Mouse (Mus musculus) olfactory bulb, adult 2 months (tissue): ENCODE measurements at regions not wholly inside any gene's neighbourhood (a gene's known extent, or its start where the extent isn't known, plus 50 kb on each side); places are given as distances from the start of the nearest gene placed in this dataset.

Experiments used
- H3K27ac ChIP-seq: fragments of 200-500 bp; 2 replicates; pipeline ENCODE4 v1.5.1; 2012; ENCODE audit warnings: low read depth, low read length; ENCODE audit not compliant: insufficient read depth
- H3K4me1 ChIP-seq: fragments of 200-500 bp; 2 replicates; pipeline ENCODE4 v1.6.1; 2012; ENCODE audit warnings: low read length; ENCODE audit not compliant: control insufficient read depth, insufficient read depth
- H3K4me3 ChIP-seq: fragments of 200-500 bp; 2 replicates; pipeline ENCODE4 v1.5.1; 2012; ENCODE audit warnings: mild to moderate bottlenecking, low read depth, low read length, moderate library complexity; ENCODE audit not compliant: insufficient read depth
- CTCF ChIP-seq: fragments of 200-500 bp; IDR thresholded peaks from 2 replicates; pipeline ENCODE4 v1.5.1; 2012; ENCODE audit warnings: low read depth, mild to moderate bottlenecking, low read length, moderate library complexity; ENCODE audit not compliant: insufficient read depth
- POLR2A ChIP-seq: fragments of 200-500 bp; IDR thresholded peaks from 2 replicates; pipeline ENCODE4 v1.6.1; 2012; ENCODE audit warnings: mild to moderate bottlenecking, low read depth, low read length, moderate library complexity; ENCODE audit not compliant: insufficient read depth
- WGBS: fragments of 180-500 bp; shearing (Covaris S2); methylation state at CpG from one replicate; pipeline ENCODE4 v1.1.7; 2018; 5-methylcytosine and 5-hydroxymethylcytosine counted together

DNA sequence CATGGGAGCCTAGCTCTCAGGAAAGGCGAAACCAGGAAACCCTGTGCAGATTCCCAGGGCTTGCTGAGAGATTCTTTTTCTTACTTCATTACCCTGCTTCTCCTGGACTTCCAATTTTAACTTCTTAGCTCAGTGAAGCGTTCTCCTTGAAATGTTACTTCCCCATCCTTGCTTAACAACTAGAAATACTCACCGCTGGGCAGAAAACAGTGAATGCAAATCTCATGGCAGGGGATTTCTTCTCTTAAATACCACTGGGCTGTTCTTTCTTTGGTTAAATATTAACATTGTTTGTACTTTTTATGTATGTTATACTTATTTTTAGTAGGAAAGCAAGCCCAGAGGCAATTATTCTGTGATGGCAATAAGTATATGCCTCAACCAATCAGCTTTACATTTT, 151.0 kb upstream of the Gdf10 start:
- 60% methylated on average over 3 of the region's 3 CpGs for WGBS
- H3K27ac ChIP-seq = no peak overlapping the region
- H3K4me1 ChIP-seq = no peaks in the 10 kb centered on the region
- H3K4me3 ChIP-seq = no peak overlapping the region
- TF ChIP-seq CTCF (no peak), POLR2A (no peak)

DNA sequence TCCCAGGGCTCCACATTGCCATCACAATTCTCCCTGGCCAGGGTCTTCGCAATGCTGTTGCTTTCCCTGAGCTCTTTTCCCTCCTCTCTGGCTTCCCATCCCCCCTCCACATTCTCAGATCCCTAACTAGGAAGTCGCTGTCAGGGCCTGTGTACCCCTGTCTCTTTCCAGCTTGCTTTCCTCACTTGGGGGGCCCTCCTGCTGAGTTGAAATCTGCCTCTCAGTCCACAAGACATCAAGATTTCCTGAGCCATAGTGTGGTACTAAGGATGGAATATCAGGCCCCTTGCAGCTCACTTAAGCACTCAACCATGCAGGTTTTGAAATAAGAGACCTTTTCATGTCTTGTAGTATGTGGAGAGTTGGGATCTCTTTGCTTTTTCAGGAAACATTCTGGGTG, 133.8 kb upstream of the Gdf10 start:
- TF ChIP-seq POLR2A (no peak), CTCF (no peak)
- Histone ChIP-seq H3K4me1 (no peaks in the 10 kb centered on the region), H3K27ac (no peak overlapping the region), H3K4me3 (no peak overlapping the region)
- WGBS = 65% methylated on average over 2 of the region's 2 CpGs

DNA sequence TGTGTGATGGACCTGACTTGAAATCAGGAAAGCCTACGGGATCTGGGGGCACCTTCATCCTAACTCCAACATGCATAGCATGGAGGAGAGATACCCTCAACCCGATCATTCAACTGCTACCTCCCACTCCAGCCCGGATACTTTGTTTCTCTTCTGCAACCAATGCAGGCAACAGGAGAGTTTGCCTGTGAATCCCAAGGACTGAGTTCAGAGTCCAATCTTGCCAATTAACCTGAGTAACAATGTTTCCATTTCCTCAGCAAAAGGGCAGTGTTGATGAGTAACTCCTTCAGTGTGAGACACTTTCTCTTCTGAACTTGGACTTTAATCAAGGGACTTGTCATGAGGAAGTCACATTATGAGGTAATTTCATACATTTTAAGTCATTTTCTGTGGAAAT, 129.1 kb upstream of the Gdf10 start:
- Histone ChIP-seq H3K4me1 (0 out of 2 replicates have a peak, but pooled peaks cover 2% of the 10 kb centered on the region), H3K4me3 (no peak overlapping the region), H3K27ac (no peak overlapping the region)
- no peak for TF ChIP-seq CTCF
- TF ChIP-seq POLR2A = no peak
- 68% methylated on average over 3 of the region's 3 CpGs for WGBS

GRCm38 (mm10) chr14:33797551-33798303, 125.7 kb upstream of the Gdf10 start:
- Histone ChIP-seq H3K4me1 (0 out of 2 replicates have a peak, but pooled peaks cover 2% of the 10 kb centered on the region), H3K4me3 (no peak overlapping the region), H3K27ac (no peak overlapping the region)
- no peak for TF ChIP-seq CTCF
- TF ChIP-seq POLR2A = no peak
- WGBS = 26% methylated on average over 15 of the region's 15 CpGs

DNA sequence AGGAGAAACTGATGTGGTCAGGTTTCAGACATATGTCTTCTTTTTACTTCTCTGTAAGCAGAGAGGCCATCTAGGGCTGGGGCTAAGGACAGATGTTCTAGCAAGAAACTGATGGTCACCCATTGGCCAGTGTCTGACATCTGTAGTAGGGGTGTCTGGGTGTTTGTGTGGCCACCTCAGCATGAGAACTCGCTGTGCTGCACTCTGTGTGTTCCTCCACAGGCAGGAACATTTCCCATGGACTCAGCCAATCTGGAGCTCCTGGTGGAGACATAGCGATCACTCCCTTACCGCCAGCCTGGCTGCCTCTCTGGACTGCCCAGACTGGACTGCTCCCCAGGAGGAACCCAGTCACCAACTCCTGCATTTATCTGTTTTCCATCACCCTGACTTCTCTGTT, 119.1 kb upstream of the Gdf10 start:
- H3K27ac ChIP-seq = no peak overlapping the region
- whole genome bisulfite sequencing = 91% methylated on average over 3 of the region's 3 CpGs
- TF ChIP-seq POLR2A = no peak
- no peak for TF ChIP-seq CTCF
- H3K4me3 ChIP-seq = no peak overlapping the region
- no peaks in the 10 kb centered on the region for H3K4me1 ChIP-seq

GRCm38 (mm10) chr14:33804721-33805120, 118.7 kb upstream of the Gdf10 start:
- H3K4me1 ChIP-seq = no peaks in the 10 kb centered on the region
- WGBS = 71% methylated on average over 6 of the region's 6 CpGs
- H3K27ac ChIP-seq = no peak overlapping the region
- TF ChIP-seq CTCF = no peak
- no peak for TF ChIP-seq POLR2A
- no peak overlapping the region for H3K4me3 ChIP-seq

- Histone ChIP-seq H3K4me3 (no peak overlapping the region), H3K4me1 (no peaks in the 10 kb centered on the region), H3K27ac (no peak overlapping the region)
- WGBS = 73% methylated on average over 7 of the region's 7 CpGs
- TF ChIP-seq POLR2A = no peak
- TF ChIP-seq CTCF = no peak
Measured at GRCm38 (mm10) chr14:33807196-33807595, 116.2 kb upstream of the Gdf10 start.

GRCm38 (mm10) chr14:33808593-33809265, 114.7 kb upstream of the Gdf10 start:
- H3K4me3 ChIP-seq = no peak overlapping the region
- 69% methylated on average over 11 of the region's 11 CpGs for WGBS
- TF ChIP-seq POLR2A (no peak), CTCF (no peak)
- H3K27ac ChIP-seq = no peak overlapping the region
- no peaks in the 10 kb centered on the region for H3K4me1 ChIP-seq

- H3K4me1 ChIP-seq = no peaks in the 10 kb centered on the region
- no peak overlapping the region for H3K4me3 ChIP-seq
- no peak for TF ChIP-seq CTCF
- no peak for TF ChIP-seq POLR2A
- WGBS = 92% methylated on average over 4 of the region's 4 CpGs
- H3K27ac ChIP-seq = no peak overlapping the region
Measured at GRCm38 (mm10) chr14:33810584-33810983, 112.8 kb upstream of the Gdf10 start.

DNA sequence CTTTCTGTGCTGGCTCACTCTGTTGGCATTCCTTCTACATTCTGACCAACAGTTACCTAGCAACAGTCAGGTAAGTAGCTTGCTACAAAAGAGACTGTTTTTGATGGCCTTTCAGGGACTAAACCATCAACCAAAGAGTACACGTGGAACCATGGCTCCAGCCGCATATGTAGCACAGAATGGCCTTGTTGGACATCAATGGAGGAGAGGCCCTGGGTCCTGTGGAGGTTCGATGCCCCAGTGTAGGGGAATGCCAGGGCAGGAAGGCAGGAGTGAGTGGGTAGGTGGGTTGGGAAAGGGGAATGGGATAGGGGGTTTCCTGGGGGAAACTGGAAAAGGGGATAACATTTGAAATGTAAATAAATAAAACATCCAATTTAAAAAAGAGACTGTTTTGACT, 112.1 kb upstream of the Gdf10 start:
- Histone ChIP-seq H3K27ac (no peak overlapping the region), H3K4me3 (no peak overlapping the region), H3K4me1 (no peaks in the 10 kb centered on the region)
- TF ChIP-seq CTCF = no peak
- no peak for TF ChIP-seq POLR2A
- 84% methylated on average over 3 of the region's 3 CpGs for WGBS
